Mouse (Mus musculus) hindbrain, embryonic 14.5 days (tissue): ENCODE data around the gene Agmat. TPM values are rescaled to one million over a fixed set of nuclear protein-coding genes. Genes with fewer than 3 reads are reported as not detected.
A peak's percentile ranks its signal among the peaks of the same experiment; 100 is the strongest.

ENCODE experiments used
- ATAC-seq: fragments of 200-750 bp; cut with Nextera tagmentation; 2 replicates; pipeline ENCODE4 v1.8.0; 2017; ENCODE audit warnings: moderate number of reproducible peaks, mild to moderate bottlenecking, moderate TSS enrichment, moderate library complexity; ENCODE audit not compliant: low FRiP score
- DNase-seq: peaks from one replicate; pipeline ENCODE4 v3.0.0-alpha.2; 2015; ENCODE audit warnings: low spot score
- H3K27ac ChIP-seq: fragments of 300-500 bp; sonication (generic); 2 replicates; pipeline ENCODE4 v1.5.1; 2014; ENCODE audit warnings: mild to moderate bottlenecking, moderate library complexity
- H3K27me3 ChIP-seq: fragments of 300-500 bp; sonication (generic); 2 replicates; pipeline ENCODE4 v1.6.1; 2014; ENCODE audit warnings: mild to moderate bottlenecking, low read length, mixed read lengths; ENCODE audit not compliant: control insufficient read depth, insufficient read depth
- H3K36me3 ChIP-seq: fragments of 300-500 bp; sonication (generic); replicated peaks from 2 replicates; pipeline ENCODE4 v1.6.1; 2014; ENCODE audit not compliant: control insufficient read depth, insufficient read depth
- H3K4me1 ChIP-seq: fragments of 300-500 bp; sonication (generic); replicated peaks from 2 replicates; pipeline ENCODE4 v1.6.1; 2014; ENCODE audit warnings: antibody characterized with exemption, low read length, mixed read lengths; ENCODE audit not compliant: control insufficient read depth, insufficient read depth
- H3K4me2 ChIP-seq: fragments of 300-500 bp; sonication (generic); replicated peaks from 2 replicates; pipeline ENCODE4 v1.6.1; 2014; ENCODE audit warnings: mild to moderate bottlenecking, moderate library complexity
- H3K4me3 ChIP-seq: fragments of 300-500 bp; sonication (generic); replicated peaks from 2 replicates; pipeline ENCODE4 v1.5.1; 2014; ENCODE audit warnings: mild to moderate bottlenecking, low read length
- H3K9ac ChIP-seq: fragments of 300-500 bp; sonication (generic); 2 replicates; pipeline ENCODE4 v1.6.1; 2014
- H3K9me3 ChIP-seq: fragments of 300-500 bp; sonication (generic); 2 replicates; pipeline ENCODE4 v1.6.1; 2016; ENCODE audit warnings: low read length; ENCODE audit not compliant: control insufficient read depth
- WGBS: fragments of 180-500 bp; shearing (Covaris S2); extraction: QIAGEN DNeasy Blood & Tissue Kit; methylation state at CpG from one replicate; pipeline ENCODE4 v1.1.7; 2014; 5-methylcytosine and 5-hydroxymethylcytosine counted together
- polyA plus RNA-seq: library from polyadenylated mRNA; unstranded; fragments of >200 nt; fragmentation: Nextera tagmentation; extraction: Ambion mirVana; gene quantifications from 2 replicates; pipeline ENCODE4 v1.2.1, GENCODE M21; 2014

Gene Agmat
- polyA plus RNA-seq, 1 experiment from 2014 or later, result 0.23 TPM

GRCm38 (mm10) chr4:141793282-141794151 lies 47.0 kb downstream of the Agmat start, which contains the start of gene Casp9:
Gene Casp9, plus strand, starts transcription at chr4:141793612.
- ATAC-seq, result peak; percentile 77
- H3K36me3 ChIP-seq, result peaks cover 15% of the 10 kb centered on the region; the same call in 1 of the 2 replicates
- no peaks in the 10 kb centered on the region for H3K9me3 ChIP-seq
- no peaks in the 10 kb centered on the region for H3K27me3 ChIP-seq
- peak within 1 kb of the TSS; percentile 69 for H3K4me2 ChIP-seq
- H3K9ac ChIP-seq, result peak within 1 kb of the TSS; percentile 71
- H3K4me1 ChIP-seq, result peaks cover 21% of the 10 kb centered on the region
- peak within 1 kb of the TSS; percentile 92 for H3K27ac ChIP-seq
- H3K4me3 ChIP-seq, result peak within 1 kb of the TSS; percentile 77
- under 1% methylated on average over 76 of the region's 80 CpGs for WGBS
- peak; percentile 92 for DNase-seq

GRCm38 (mm10) chr4:141794152-141794535 lies 47.7 kb downstream of the Agmat start:
- ATAC-seq (no peak), DNase-seq (no peak)
- Histone ChIP-seq H3K4me3 (peak overlapping the region; percentile 77), H3K4me1 (peaks cover 21% of the 10 kb centered on the region), H3K36me3 (peaks cover 12% of the 10 kb centered on the region; the same call in 1 of the 2 replicates), H3K9me3 (no peaks in the 10 kb centered on the region), H3K4me2 (peak overlapping the region; percentile 69), H3K9ac (peak overlapping the region; percentile 71), H3K27me3 (no peaks in the 10 kb centered on the region), H3K27ac (peak overlapping the region; percentile 92)
- 19% methylated on average over 5 of the region's 5 CpGs for WGBS

DNA sequence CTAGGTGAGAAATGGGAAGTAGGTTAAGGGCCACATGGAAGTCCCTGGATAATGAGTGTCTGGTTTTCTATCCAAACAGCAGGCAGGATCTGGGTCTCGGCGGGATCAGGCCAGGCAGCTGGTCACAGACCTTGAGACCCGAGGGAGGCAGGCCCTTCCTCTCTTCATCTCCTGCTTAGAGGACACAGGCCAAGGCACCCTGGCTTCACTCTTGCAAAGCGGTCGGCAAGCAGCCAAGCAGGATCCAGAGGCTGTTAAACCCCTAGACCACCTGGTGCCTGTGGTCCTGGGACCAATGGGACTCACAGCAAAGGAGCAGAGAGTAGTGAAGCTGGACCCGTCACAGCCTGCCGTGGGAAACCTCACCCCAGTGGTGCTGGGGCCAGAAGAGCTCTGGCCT lies 49.9 kb downstream of the Agmat start:
- H3K4me2 ChIP-seq, result no peak overlapping the region
- H3K4me3 ChIP-seq, result no peak overlapping the region
- 84% methylated on average over 7 of the region's 7 CpGs for WGBS
- DNase-seq, result no peak
- no peaks in the 10 kb centered on the region for H3K9me3 ChIP-seq
- peaks cover 14% of the 10 kb centered on the region for H3K4me1 ChIP-seq
- H3K9ac ChIP-seq, result no peak overlapping the region
- ATAC-seq, result no peak
- peaks cover 12% of the 10 kb centered on the region; the same call in 1 of the 2 replicates for H3K36me3 ChIP-seq
- H3K27ac ChIP-seq, result no peak overlapping the region
- H3K27me3 ChIP-seq, result no peaks in the 10 kb centered on the region

DNA sequence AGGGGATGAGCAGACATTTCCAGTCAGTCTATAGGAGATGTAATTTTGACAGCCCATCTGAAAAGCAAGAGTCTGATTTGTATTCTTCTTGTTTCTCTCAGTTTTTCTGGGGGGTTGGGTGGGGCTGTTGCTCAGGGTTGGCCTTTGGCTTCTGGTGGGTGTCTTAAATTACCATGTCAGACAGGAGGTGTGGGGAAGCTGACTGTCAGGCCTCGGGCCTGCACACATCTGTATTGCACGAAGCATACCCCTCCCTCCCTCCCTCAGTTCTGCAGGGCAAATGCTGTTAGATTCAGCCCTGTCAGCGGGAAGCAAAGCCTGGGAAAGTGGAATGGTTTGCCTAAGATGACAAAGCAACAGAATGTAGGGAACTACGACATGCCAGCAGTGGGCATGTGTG lies 50.5 kb downstream of the Agmat start:
- Histone ChIP-seq H3K27me3 (no peaks in the 10 kb centered on the region), H3K4me3 (no peak overlapping the region), H3K36me3 (peaks cover 12% of the 10 kb centered on the region; the same call in 1 of the 2 replicates), H3K9ac (no peak overlapping the region), H3K27ac (no peak overlapping the region), H3K4me1 (peaks cover 14% of the 10 kb centered on the region), H3K9me3 (no peaks in the 10 kb centered on the region), H3K4me2 (no peak overlapping the region)
- no peak for DNase-seq
- whole genome bisulfite sequencing, result 89% methylated on average over 4 of the region's 4 CpGs
- ATAC-seq, result no peak

DNA sequence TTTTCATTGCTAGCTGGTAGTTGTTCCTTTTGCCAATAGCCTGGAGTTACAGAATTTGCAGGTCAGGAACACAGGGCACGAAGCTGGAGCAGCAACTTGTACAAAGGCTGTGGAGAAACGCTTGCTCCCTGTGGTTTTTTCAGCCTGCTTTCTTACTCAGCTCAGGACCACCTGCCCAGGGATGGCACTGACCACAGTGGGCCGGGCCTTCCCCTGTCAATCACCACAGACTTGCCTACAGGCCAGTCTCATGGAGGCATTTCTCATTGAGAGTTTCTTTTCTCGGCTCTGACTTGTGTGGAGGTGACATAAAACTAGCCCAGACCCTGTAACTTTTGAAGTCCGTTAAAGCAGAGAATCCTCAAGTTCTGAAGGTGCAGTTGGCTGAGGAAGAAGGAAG lies 51.1 kb downstream of the Agmat start:
- WGBS, result 89% methylated on average over 5 of the region's 5 CpGs
- Histone ChIP-seq H3K27ac (no peak overlapping the region), H3K4me1 (peaks cover 14% of the 10 kb centered on the region), H3K27me3 (no peaks in the 10 kb centered on the region), H3K36me3 (peaks cover 12% of the 10 kb centered on the region), H3K9me3 (no peaks in the 10 kb centered on the region), H3K4me3 (no peak overlapping the region), H3K4me2 (no peak overlapping the region), H3K9ac (no peak overlapping the region)
- ATAC-seq (no peak), DNase-seq (no peak)

DNA sequence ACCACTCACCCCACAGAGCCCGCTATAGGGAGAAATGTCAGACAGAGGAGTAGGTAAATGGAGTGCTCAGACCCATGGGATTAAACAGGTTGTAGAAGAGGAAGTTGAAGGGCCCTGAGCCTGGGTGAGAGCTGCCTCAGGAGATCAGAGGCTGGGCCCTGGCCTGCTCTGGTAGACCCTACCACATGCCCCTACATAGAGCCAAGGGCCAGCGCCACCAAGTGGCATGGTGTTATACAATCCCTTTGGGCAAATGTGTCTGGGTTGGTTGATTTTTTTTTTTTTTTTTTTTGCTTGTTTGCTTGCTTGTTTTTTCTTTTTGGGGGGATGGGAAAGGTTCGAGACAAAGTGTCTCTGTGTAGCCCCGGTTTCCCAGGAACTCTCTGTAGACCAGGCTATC lies 57.6 kb downstream of the Agmat start:
- Histone ChIP-seq H3K27me3 (no peaks in the 10 kb centered on the region), H3K4me2 (no peak overlapping the region), H3K9me3 (no peaks in the 10 kb centered on the region), H3K27ac (no peak overlapping the region), H3K9ac (no peak overlapping the region), H3K4me1 (no peaks in the 10 kb centered on the region), H3K4me3 (no peak overlapping the region), H3K36me3 (peaks cover 66% of the 10 kb centered on the region)
- ATAC-seq (no peak), DNase-seq (no peak)
- WGBS, result 92% methylated on average over 4 of the region's 4 CpGs

DNA sequence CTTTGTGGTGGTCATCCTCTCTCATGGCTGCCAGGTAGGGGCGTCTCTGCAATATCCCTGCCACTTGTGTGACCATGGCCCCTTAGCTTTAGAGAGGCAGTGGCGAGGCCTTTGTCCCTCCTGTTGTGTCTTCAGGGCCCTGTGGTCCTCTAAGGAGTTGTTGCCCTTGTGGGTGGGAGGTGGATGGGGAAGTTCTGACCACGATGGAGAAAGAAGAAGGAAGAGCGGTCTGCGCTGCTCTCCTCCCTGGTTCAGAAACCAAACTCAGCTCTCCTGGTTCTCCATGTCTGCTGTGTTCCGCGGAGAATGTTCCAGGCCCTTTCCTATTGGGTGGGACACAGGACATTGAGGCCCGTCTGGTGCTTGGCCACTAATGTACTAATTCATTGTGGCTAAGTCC lies 59.4 kb downstream of the Agmat start:
- DNase-seq, result no peak
- no peaks in the 10 kb centered on the region for H3K4me1 ChIP-seq
- no peak overlapping the region for H3K4me2 ChIP-seq
- H3K27ac ChIP-seq, result no peak overlapping the region
- ATAC-seq, result no peak
- no peak overlapping the region for H3K4me3 ChIP-seq
- H3K9ac ChIP-seq, result no peak overlapping the region
- H3K9me3 ChIP-seq, result no peaks in the 10 kb centered on the region
- peaks cover 84% of the 10 kb centered on the region for H3K36me3 ChIP-seq
- no peaks in the 10 kb centered on the region for H3K27me3 ChIP-seq
- 94% methylated on average over 8 of the region's 8 CpGs for WGBS

Other genes with a start within 250 kb of the Agmat start
- gene Spen, start 208.1 kb upstream of the Agmat start, polyA plus RNA-seq, result 20.3 and 20.4 TPM in 2 replicates
- gene Fblim1, start 140.6 kb upstream of the Agmat start, polyA plus RNA-seq, result 41.3 and 43.6 TPM in 2 replicates
- gene Tmem82, start 128.0 kb upstream of the Agmat start, polyA plus RNA-seq, result 0.17 TPM in 1 of 2 replicates, not detected in the other
- gene Slc25a34, start 122.9 kb upstream of the Agmat start, polyA plus RNA-seq, result not detected in 2 replicates
- 3.9 and 4.4 TPM in 2 replicates for gene Plekhm2, start 81.8 kb upstream of the Agmat start, polyA plus RNA-seq
- gene Rsc1a1, start 61.1 kb upstream of the Agmat start, polyA plus RNA-seq, result 0.29 TPM in 1 of 2 replicates, not detected in the other
- 12.0 and 12.1 TPM in 2 replicates for gene Ddi2, start 23.3 kb upstream of the Agmat start, polyA plus RNA-seq
- 5.5 and 6.3 TPM in 2 replicates for gene Dnajc16, start 44.3 kb downstream of the Agmat start, polyA plus RNA-seq
- 17.6 and 18.7 TPM in 2 replicates for gene Casp9, start 46.9 kb downstream of the Agmat start, polyA plus RNA-seq
- not detected in 2 replicates for gene Cela2a, start 79.5 kb downstream of the Agmat start, polyA plus RNA-seq
- not detected in 2 replicates for gene Ctrc, start 99.7 kb downstream of the Agmat start, polyA plus RNA-seq
- 44.7 and 46.7 TPM in 2 replicates for gene Efhd2, start 128.2 kb downstream of the Agmat start, polyA plus RNA-seq